Mouse (Mus musculus) ES-Bruce4 (cell line): ENCODE measurements at regions not wholly inside any gene's neighbourhood (a gene's known extent, or its start where the extent isn't known, plus 50 kb on each side); places are given as distances from the start of the nearest gene placed in this dataset.

ENCODE experiments used
- H3K27ac ChIP-seq: 2 replicates; pipeline ENCODE4 v1.5.1; 2012; ENCODE audit warnings: low read length, inconsistent platforms; ENCODE audit not compliant: insufficient read depth
- H3K27me3 ChIP-seq: 2 replicates; pipeline ENCODE4 v1.6.1; 2012; ENCODE audit warnings: mild to moderate bottlenecking, low read length, inconsistent platforms; ENCODE audit not compliant: control insufficient read depth, poor library complexity, insufficient read depth, severe bottlenecking
- H3K36me3 ChIP-seq: 2 replicates; pipeline ENCODE4 v1.6.1; 2012; ENCODE audit warnings: inconsistent platforms, mild to moderate bottlenecking, low read length, moderate library complexity; ENCODE audit not compliant: control insufficient read depth, poor library complexity, insufficient read depth, severe bottlenecking
- H3K4me1 ChIP-seq: one replicate; pipeline ENCODE4 v1.8.1; 2011; ENCODE audit warnings: low read length; ENCODE audit not compliant: control insufficient read depth, insufficient read depth
- H3K4me3 ChIP-seq: 2 replicates; pipeline ENCODE4 v1.5.1; 2011; ENCODE audit warnings: low read depth, mild to moderate bottlenecking, low read length
- H3K9ac ChIP-seq: 2 replicates; pipeline ENCODE4 v1.6.1; 2012; ENCODE audit warnings: low read depth, mild to moderate bottlenecking, inconsistent platforms; ENCODE audit not compliant: poor library complexity, severe bottlenecking
- H3K9me3 ChIP-seq: replicated peaks from 2 replicates; pipeline ENCODE4 v1.6.1; 2012; ENCODE audit warnings: mild to moderate bottlenecking, low read length, inconsistent platforms; ENCODE audit not compliant: control insufficient read depth, poor library complexity, insufficient read depth, severe bottlenecking
- CTCF ChIP-seq: IDR thresholded peaks from one replicate; pipeline ENCODE4 v1.8.1; 2011; ENCODE audit warnings: low read depth, low read length
- EP300 ChIP-seq: IDR thresholded peaks from 2 replicates; pipeline ENCODE4 v1.6.1; 2011; ENCODE audit warnings: low read depth, low read length; ENCODE audit not compliant: insufficient read depth
- POLR2A ChIP-seq: IDR thresholded peaks from one replicate; pipeline ENCODE4 v1.8.1; 2011; ENCODE audit warnings: low read length; ENCODE audit not compliant: insufficient read depth

- TF ChIP-seq EP300 (no peak), POLR2A (no peak), CTCF (no peak)
- H3K9me3 ChIP-seq = no peaks in the 10 kb centered on the region
Measured at GRCm38 (mm10) chr14:16957802-16958201, 138.8 kb upstream of the Rarb start.

GRCm38 (mm10) chr14:16954511-16955443, 135.8 kb upstream of the Rarb start:
- H3K36me3 ChIP-seq = no peaks in the 10 kb centered on the region
- no peak overlapping the region for H3K27ac ChIP-seq
- no peak overlapping the region for H3K4me3 ChIP-seq
- H3K27me3 ChIP-seq = no peaks in the 10 kb centered on the region
- H3K9ac ChIP-seq = no peak overlapping the region
- H3K4me1 ChIP-seq = no peaks in the 10 kb centered on the region
- no peaks in the 10 kb centered on the region for H3K9me3 ChIP-seq
- no peak for TF ChIP-seq POLR2A
- TF ChIP-seq CTCF = no peak
- TF ChIP-seq EP300 = no peak

More at GRCm38 (mm10) chr14:16957802-16958201, 138.8 kb upstream of the Rarb start:
- H3K36me3 ChIP-seq = no peaks in the 10 kb centered on the region
- no peaks in the 10 kb centered on the region; the same call in 1 of the 2 replicates for H3K27me3 ChIP-seq
- H3K4me1 ChIP-seq = no peaks in the 10 kb centered on the region
- no peak overlapping the region for H3K9ac ChIP-seq
- no peak overlapping the region for H3K27ac ChIP-seq
- H3K4me3 ChIP-seq = no peak overlapping the region

GRCm38 (mm10) chr14:16948736-16949135, 129.8 kb upstream of the Rarb start:
- no peaks in the 10 kb centered on the region for H3K4me1 ChIP-seq
- no peaks in the 10 kb centered on the region for H3K9me3 ChIP-seq
- no peaks in the 10 kb centered on the region for H3K27me3 ChIP-seq
- no peak overlapping the region for H3K27ac ChIP-seq
- no peaks in the 10 kb centered on the region for H3K36me3 ChIP-seq
- TF ChIP-seq CTCF (no peak), POLR2A (no peak), EP300 (no peak)
- H3K4me3 ChIP-seq = no peak overlapping the region
- H3K9ac ChIP-seq = no peak overlapping the region

GRCm38 (mm10) chr14:16944441-16944840, 125.5 kb upstream of the Rarb start:
- Histone ChIP-seq H3K4me1 (no peaks in the 10 kb centered on the region), H3K27ac (no peak overlapping the region), H3K36me3 (no peaks in the 10 kb centered on the region), H3K9me3 (no peaks in the 10 kb centered on the region), H3K9ac (no peak overlapping the region), H3K4me3 (no peak overlapping the region), H3K27me3 (no peaks in the 10 kb centered on the region)
- no peak for TF ChIP-seq POLR2A
- TF ChIP-seq EP300 = no peak
- TF ChIP-seq CTCF = no peak

GRCm38 (mm10) chr14:16943531-16943930, 124.6 kb upstream of the Rarb start:
- Histone ChIP-seq H3K36me3 (no peaks in the 10 kb centered on the region), H3K27me3 (no peaks in the 10 kb centered on the region), H3K4me3 (no peak overlapping the region), H3K27ac (no peak overlapping the region), H3K4me1 (no peaks in the 10 kb centered on the region), H3K9me3 (no peaks in the 10 kb centered on the region), H3K9ac (no peak overlapping the region)
- TF ChIP-seq EP300 (no peak), POLR2A (no peak), CTCF (no peak)

GRCm38 (mm10) chr14:16927136-16927535, 108.2 kb upstream of the Rarb start:
- TF ChIP-seq EP300 = no peak
- no peak for TF ChIP-seq CTCF
- TF ChIP-seq POLR2A = no peak
- H3K9ac ChIP-seq = no peak overlapping the region
- H3K9me3 ChIP-seq = no peaks in the 10 kb centered on the region
- no peak overlapping the region for H3K4me3 ChIP-seq
- H3K27ac ChIP-seq = no peak overlapping the region
- H3K27me3 ChIP-seq = no peaks in the 10 kb centered on the region
- no peaks in the 10 kb centered on the region for H3K36me3 ChIP-seq
- H3K4me1 ChIP-seq = no peaks in the 10 kb centered on the region
